Mouse (Mus musculus): Measurements from ENCODE around the gene Gm20388.

DNA sequence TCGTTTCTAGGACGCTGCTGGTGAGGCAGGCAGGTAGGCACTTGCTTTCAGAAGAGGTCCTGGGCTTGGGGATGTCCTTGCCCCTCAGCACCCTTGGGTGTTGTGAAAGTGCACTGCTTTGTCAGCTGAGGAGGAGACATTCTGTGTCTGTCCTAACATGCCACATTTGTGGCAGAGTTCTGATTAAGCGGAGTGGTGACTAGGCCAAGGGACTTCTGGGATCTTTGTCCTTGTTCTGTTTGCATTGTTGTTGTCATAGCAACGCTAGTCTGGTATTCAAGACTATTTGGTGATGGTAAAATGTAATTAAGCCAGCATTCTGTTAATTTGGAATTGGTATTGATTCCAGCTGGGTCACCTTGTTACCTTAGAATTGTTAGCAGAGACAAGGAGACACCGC, 2093.5 kb downstream of the Gm20388 start:
- no peak for TF ChIP-seq CTCF (IDR thresholded peaks at IDR 0.05; ENCODE audit: low read depth, low read length)
- TF ChIP-seq EP300 (IDR thresholded peaks at IDR 0.05; ENCODE audit: insufficient read depth, low read depth, low read length), result no peak
- TF ChIP-seq POLR2A (IDR thresholded peaks at IDR 0.05; ENCODE audit: insufficient read depth, low read length), result no peak

All from ES-Bruce4 (cell line).